Mouse (Mus musculus) kidney, postnatal 4 days (tissue): Measurements from ENCODE around the gene Prkaa1.
"Not testable (repeated sequence)": the region's sequence is repeated elsewhere in the genome, so short reads cannot be mapped to it uniquely, and the experiment has no call there.

ENCODE experiments used
- DNase-seq, 2 experiments: peaks; one replicate each; pipeline ENCODE4 v3.0.0; 2021; ENCODE audit warnings: mixed read lengths in 2 of 2

The Prkaa1 gene

GRCm38 (mm10) chr15:5130887-5131668 is 12.6 kb upstream of the Prkaa1 start:
- DNase-seq, result not testable (repeated sequence)

- no peak for DNase-seq
Observed at GRCm38 (mm10) chr15:5133301-5133700, 10.4 kb upstream of the Prkaa1 start.

- no peak for DNase-seq
Observed at GRCm38 (mm10) chr15:5134179-5134578, 9.5 kb upstream of the Prkaa1 start.

- no peak for DNase-seq
Observed at GRCm38 (mm10) chr15:5134945-5135483, 8.6 kb upstream of the Prkaa1 start.

GRCm38 (mm10) chr15:5138021-5138856 is 5.4 kb upstream of the Prkaa1 start:
- no peak for DNase-seq

- DNase-seq, result no peak
Observed at GRCm38 (mm10) chr15:5139366-5139765, 4.3 kb upstream of the Prkaa1 start.

GRCm38 (mm10) chr15:5139863-5140262 is 3.8 kb upstream of the Prkaa1 start:
- DNase-seq, result no peak

GRCm38 (mm10) chr15:5140357-5140756 is 3.3 kb upstream of the Prkaa1 start:
- DNase-seq, result no peak

GRCm38 (mm10) chr15:5142047-5142446 is 1.6 kb upstream of the Prkaa1 start:
- DNase-seq, result no peak

- no peak for DNase-seq
Observed at GRCm38 (mm10) chr15:5142714-5143113, 947 bp upstream of the Prkaa1 start.

GRCm38 (mm10) chr15:5144021-5144778 is 539 bp downstream of the Prkaa1 start:
- DNase-seq, result peak; percentile 85 to 90

GRCm38 (mm10) chr15:5145196-5145945 is 1.7 kb downstream of the Prkaa1 start:
- DNase-seq, result no peak

- DNase-seq, result no peak
Observed at GRCm38 (mm10) chr15:5149187-5149586, 5.5 kb downstream of the Prkaa1 start.

GRCm38 (mm10) chr15:5152171-5152570 is 8.5 kb downstream of the Prkaa1 start:
- DNase-seq, result no peak

GRCm38 (mm10) chr15:5154621-5155020 is 11.0 kb downstream of the Prkaa1 start:
- no peak for DNase-seq

- DNase-seq, result no peak
Observed at GRCm38 (mm10) chr15:5155093-5155492, 11.4 kb downstream of the Prkaa1 start.

GRCm38 (mm10) chr15:5156355-5156754 is 12.7 kb downstream of the Prkaa1 start:
- DNase-seq, result no peak

- DNase-seq, result no peak
Observed at GRCm38 (mm10) chr15:5157386-5157785, 13.7 kb downstream of the Prkaa1 start.

- DNase-seq, result peak in 1 of 2 experiments; percentile 24
Observed at GRCm38 (mm10) chr15:5158827-5159226, 15.2 kb downstream of the Prkaa1 start.

GRCm38 (mm10) chr15:5165121-5165773 is 21.6 kb downstream of the Prkaa1 start:
- no peak for DNase-seq

GRCm38 (mm10) chr15:5173217-5173820 is 29.7 kb downstream of the Prkaa1 start:
- no peak for DNase-seq
